Mouse (Mus musculus) midbrain, postnatal 0 days (tissue): ENCODE measurements around the gene Cfap97. TPM values are rescaled to one million over a fixed set of nuclear protein-coding genes. Genes with fewer than 3 reads are reported as not detected.

Experiments used
- ATAC-seq: fragments of 200-750 bp; cut with Nextera tagmentation; 2 replicates; pipeline ENCODE4 v1.8.0; 2017; ENCODE audit warnings: moderate number of reproducible peaks, mild to moderate bottlenecking, moderate TSS enrichment, moderate library complexity; ENCODE audit not compliant: low FRiP score
- DNase-seq: peaks from one replicate; pipeline ENCODE4 v3.0.0-alpha.2; 2015; ENCODE audit warnings: low spot score
- H3K27ac ChIP-seq: fragments of 300-500 bp; sonication (generic); 2 replicates; pipeline ENCODE4 v1.5.1; 2014; ENCODE audit warnings: low read depth, mild to moderate bottlenecking, low read length, mixed read lengths
- H3K27me3 ChIP-seq: fragments of 300-500 bp; sonication (generic); 2 replicates; pipeline ENCODE4 v1.6.1; 2014; ENCODE audit warnings: low read length, control low read depth, mixed read lengths; ENCODE audit not compliant: insufficient read depth
- H3K36me3 ChIP-seq: fragments of 300-500 bp; sonication (generic); 2 replicates; pipeline ENCODE4 v1.6.1; 2014; ENCODE audit warnings: low read length, control low read depth, mixed read lengths; ENCODE audit not compliant: insufficient read depth
- H3K4me1 ChIP-seq: fragments of 300-500 bp; sonication (generic); 2 replicates; pipeline ENCODE4 v1.6.1; 2014; ENCODE audit warnings: mild to moderate bottlenecking, control low read depth, antibody characterized with exemption, low read length, mixed read lengths; ENCODE audit not compliant: insufficient read depth
- H3K4me2 ChIP-seq: fragments of 300-500 bp; sonication (generic); 2 replicates; pipeline ENCODE4 v1.6.1; 2014; ENCODE audit warnings: low read depth, mild to moderate bottlenecking, low read length, mixed read lengths; ENCODE audit not compliant: poor library complexity, severe bottlenecking
- H3K4me3 ChIP-seq: fragments of 300-500 bp; sonication (generic); 2 replicates; pipeline ENCODE4 v1.5.1; 2014; ENCODE audit warnings: low read depth, mild to moderate bottlenecking, low read length, moderate library complexity
- H3K9ac ChIP-seq: fragments of 300-500 bp; sonication (generic); replicated peaks from 2 replicates; pipeline ENCODE4 v1.6.1; 2014; ENCODE audit warnings: mild to moderate bottlenecking, low read length, moderate library complexity, mixed read lengths; ENCODE audit not compliant: poor library complexity, severe bottlenecking
- H3K9me3 ChIP-seq: fragments of 300-500 bp; sonication (generic); 2 replicates; pipeline ENCODE4 v1.6.1; 2016; ENCODE audit warnings: low read length, control low read depth
- CTCF ChIP-seq: IDR thresholded peaks from 2 replicates; pipeline ENCODE4 v1.5.1; 2016; ENCODE audit warnings: antibody characterized with exemption, mild to moderate bottlenecking
- WGBS: fragments of 180-500 bp; shearing (Covaris S2); extraction: QIAGEN DNeasy Blood & Tissue Kit; methylation state at CpG from one replicate; pipeline ENCODE4 v1.1.7; 2014; 5-methylcytosine and 5-hydroxymethylcytosine counted together
- polyA plus RNA-seq: library from polyadenylated mRNA; unstranded; fragments of >200 nt; fragmentation: Nextera tagmentation; extraction: Ambion mirVana; gene quantifications from 2 replicates; pipeline ENCODE4 v1.2.1, GENCODE M21; 2015
- total RNA-seq: library from RNA; depleted of rRNA; stranded (reverse); fragments of >200 nt; gene quantifications from 2 replicates; pipeline ENCODE4 v1.2.3, GENCODE M21; 2014

Cfap97 gene
- total and polyA plus RNA-seq, 2 experiments from 2014 or later = 17.7 to 32.1 TPM

DNA sequence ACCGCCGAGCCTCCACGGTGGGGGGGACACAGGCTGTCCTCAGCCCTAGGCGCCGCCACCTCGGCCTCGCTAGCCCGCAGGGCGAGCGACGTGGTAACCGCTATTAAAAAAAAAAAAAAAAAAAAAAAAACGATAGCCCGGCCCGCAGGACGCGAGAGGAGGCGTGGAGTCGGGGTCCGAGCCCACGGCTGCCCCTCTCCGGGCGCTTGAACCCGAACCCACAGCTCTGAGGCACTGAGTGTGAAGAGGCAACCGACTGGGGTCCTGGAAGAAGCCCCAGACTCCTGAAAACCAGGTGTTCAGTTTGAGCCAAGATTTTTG is 12.3 kb downstream of the Cfap97 start:
- no peak for TF ChIP-seq CTCF
- Histone ChIP-seq H3K27ac (peak overlapping the region; percentile 88), H3K27me3 (no peaks in the 10 kb centered on the region), H3K4me1 (peaks cover 4% of the 10 kb centered on the region), H3K4me2 (peak overlapping the region; percentile 73), H3K36me3 (no peaks in the 10 kb centered on the region), H3K9ac (peak overlapping the region; percentile 80), H3K4me3 (peak overlapping the region; percentile 74), H3K9me3 (no peaks in the 10 kb centered on the region)
- DNase-seq (no peak), ATAC-seq (no peak)
- WGBS = 0% methylated on average over 21 of the region's 25 CpGs

DNA sequence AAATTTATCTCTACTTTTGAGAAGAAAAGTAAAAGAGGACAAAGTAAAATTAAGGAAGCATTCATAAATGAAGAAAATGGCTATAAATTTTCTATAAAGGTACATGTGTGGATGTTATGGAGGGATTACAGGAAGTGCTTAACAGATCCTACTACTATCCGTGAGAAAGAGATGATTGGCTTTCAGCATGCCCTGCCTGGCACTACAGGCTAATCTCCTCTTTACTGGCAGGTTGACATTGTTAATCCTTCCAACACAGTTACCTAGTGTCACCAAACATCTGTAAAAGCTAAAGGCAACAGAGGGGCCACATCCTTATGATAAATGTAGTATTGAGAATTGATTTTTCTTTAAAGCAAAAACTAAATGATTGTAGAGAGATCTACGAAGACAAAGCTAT is 22.1 kb downstream of the Cfap97 start:
- H3K4me2 ChIP-seq = no peak overlapping the region
- no peak for TF ChIP-seq CTCF
- ATAC-seq = no peak

DNA sequence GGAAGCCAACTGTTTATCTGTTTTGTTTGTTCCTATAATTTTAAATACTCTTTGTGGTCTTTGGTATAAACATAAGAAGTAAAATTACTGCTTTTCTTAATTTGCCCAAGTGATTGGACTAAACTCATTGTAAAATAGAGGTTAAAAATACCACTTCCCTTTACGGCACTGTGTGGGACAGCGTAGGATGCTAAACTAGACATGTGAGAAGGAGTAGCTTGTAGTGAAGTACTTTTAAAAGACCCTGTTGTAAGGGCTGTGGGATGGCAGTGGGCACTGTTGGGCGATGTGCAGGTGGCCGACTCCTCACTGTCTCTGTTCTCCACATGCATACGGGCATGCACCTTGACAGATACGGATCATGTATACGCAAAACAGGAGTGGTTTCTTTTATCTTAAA is 28.6 kb downstream of the Cfap97 start:
- no peak overlapping the region for H3K4me2 ChIP-seq
- WGBS = 94% methylated on average over 7 of the region's 7 CpGs
- H3K4me3 ChIP-seq = no peak overlapping the region
- H3K27ac ChIP-seq = no peak overlapping the region
- no peaks in the 10 kb centered on the region for H3K4me1 ChIP-seq
- H3K36me3 ChIP-seq = peaks cover 11% of the 10 kb centered on the region; the same call in 1 of the 2 replicates
- no peaks in the 10 kb centered on the region for H3K9me3 ChIP-seq
- no peak for TF ChIP-seq CTCF
- no peak for DNase-seq
- no peak overlapping the region for H3K9ac ChIP-seq
- ATAC-seq = no peak
- no peaks in the 10 kb centered on the region for H3K27me3 ChIP-seq

More for the DNA sequence above, 22.1 kb downstream of the Cfap97 start:
- H3K27ac ChIP-seq = no peak overlapping the region
- 71% methylated on average over 2 of the region's 2 CpGs for WGBS
- no peaks in the 10 kb centered on the region for H3K9me3 ChIP-seq
- H3K36me3 ChIP-seq = peaks cover 5% of the 10 kb centered on the region
- no peaks in the 10 kb centered on the region for H3K4me1 ChIP-seq
- no peak overlapping the region for H3K4me3 ChIP-seq
- DNase-seq = no peak
- H3K9ac ChIP-seq = no peak overlapping the region
- H3K27me3 ChIP-seq = no peaks in the 10 kb centered on the region

DNA sequence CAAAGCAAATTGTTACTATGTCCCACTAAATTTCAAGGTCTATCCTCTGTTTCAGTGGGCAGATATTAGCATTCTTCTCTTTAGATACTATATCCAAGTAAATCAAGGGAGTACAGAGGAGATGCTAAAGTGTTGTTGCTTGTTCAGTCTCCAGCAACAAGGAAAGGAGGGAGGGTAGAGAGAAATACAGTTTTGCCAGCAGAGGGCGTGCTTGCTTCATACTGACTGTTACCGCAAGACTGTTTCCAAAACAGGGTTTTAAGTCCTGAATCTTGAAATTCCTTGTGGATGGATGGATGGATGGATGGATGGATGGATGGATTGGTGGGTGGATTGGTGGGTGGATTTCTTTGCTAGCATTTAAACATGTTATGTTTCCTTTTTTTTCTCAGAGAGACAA is 33.8 kb downstream of the Cfap97 start:
- no peak overlapping the region for H3K27ac ChIP-seq
- DNase-seq = peak; percentile 75
- peak; percentile 84 for TF ChIP-seq CTCF
- H3K9ac ChIP-seq = no peak overlapping the region
- no peak overlapping the region for H3K4me3 ChIP-seq
- WGBS = 0% methylated on average over 2 of the region's 2 CpGs
- H3K27me3 ChIP-seq = no peaks in the 10 kb centered on the region
- no peak overlapping the region for H3K4me2 ChIP-seq
- no peaks in the 10 kb centered on the region for H3K4me1 ChIP-seq
- H3K36me3 ChIP-seq = peaks cover 7% of the 10 kb centered on the region; the same call in 1 of the 2 replicates
- ATAC-seq = no peak
- H3K9me3 ChIP-seq = no peaks in the 10 kb centered on the region

DNA sequence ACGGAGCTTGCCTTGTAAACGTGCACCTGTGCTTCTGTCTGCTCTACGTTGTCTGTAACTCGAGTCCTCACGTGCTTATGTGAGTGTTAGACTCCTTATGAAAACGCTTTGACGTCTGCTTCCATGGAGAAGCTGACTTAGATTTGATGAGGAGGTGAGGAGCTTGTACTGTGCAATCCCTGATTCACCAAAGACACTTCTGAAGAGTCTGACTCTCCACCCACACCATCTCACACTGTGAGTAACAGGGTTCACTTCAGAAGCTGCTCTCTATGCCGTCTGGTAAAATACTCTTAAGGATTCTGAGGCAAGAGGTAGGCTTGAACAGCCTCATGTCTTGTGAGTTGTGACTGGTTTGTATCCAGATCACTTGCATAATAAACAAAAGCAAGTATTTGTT is 41.5 kb downstream of the Cfap97 start:
- TF ChIP-seq CTCF = no peak
- no peaks in the 10 kb centered on the region for H3K27me3 ChIP-seq
- no peak overlapping the region for H3K4me3 ChIP-seq
- H3K4me2 ChIP-seq = no peak overlapping the region
- H3K27ac ChIP-seq = no peak overlapping the region
- no peak for ATAC-seq
- H3K9ac ChIP-seq = no peak overlapping the region
- WGBS = 91% methylated on average over 8 of the region's 8 CpGs
- no peaks in the 10 kb centered on the region for H3K4me1 ChIP-seq
- H3K9me3 ChIP-seq = no peaks in the 10 kb centered on the region
- DNase-seq = no peak
- peaks cover 8% of the 10 kb centered on the region; the same call in 1 of the 2 replicates for H3K36me3 ChIP-seq

DNA sequence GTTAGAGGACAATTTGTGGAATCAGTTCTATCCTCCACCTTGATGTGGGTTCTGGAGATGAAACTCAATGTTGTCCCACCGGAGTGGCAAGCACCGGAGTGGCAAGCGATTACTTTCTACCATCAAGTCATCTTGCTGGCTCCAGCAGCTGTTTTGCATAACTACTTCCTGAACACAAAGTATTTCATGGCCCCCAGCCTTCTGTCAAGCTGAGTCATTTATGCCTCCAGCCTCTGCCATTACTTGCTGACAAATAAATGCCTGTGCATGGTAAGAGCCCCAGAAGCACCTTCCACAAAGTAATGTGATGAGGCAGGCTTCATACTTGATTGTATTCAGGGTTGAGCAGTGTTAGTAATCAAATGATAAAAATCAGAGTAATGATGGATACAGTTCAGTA is 45.3 kb downstream of the Cfap97 start:
- no peak for ATAC-seq
- Histone ChIP-seq H3K4me1 (no peaks in the 10 kb centered on the region), H3K4me3 (no peak overlapping the region), H3K36me3 (peaks cover 9% of the 10 kb centered on the region), H3K27ac (no peak overlapping the region), H3K9me3 (no peaks in the 10 kb centered on the region), H3K4me2 (no peak overlapping the region), H3K27me3 (no peaks in the 10 kb centered on the region), H3K9ac (no peak overlapping the region)
- DNase-seq = no peak
- 88% methylated on average over 3 of the region's 3 CpGs for WGBS
- TF ChIP-seq CTCF = no peak
